27 mouse cellular contexts compared by ENCODE assay signal in genomic region chrX:140862760-140863159, GRCm38 (mm10). TPM values are rescaled to one million over a fixed set of nuclear protein-coding genes. Genes with fewer than 3 reads are reported as not detected.
"Had no signal": no experiment of that assay in that cellular context is flagged by ENCODE, and none has a peak within 500 bp of the region (broad histone marks: within the 10 kb centered on the region; RNA-seq: fewer than 3 reads in every experiment).

No protein-coding gene starts in this region.

- DNase-seq: liver, embryonic 13.5 days; liver, postnatal 0 days; lung, embryonic 14.5 days; lung, postnatal 10 days; midbrain, embryonic 14.5 days; retina, postnatal 1 day; right cerebral cortex, adult 18-20 months; right cerebral cortex, postnatal 14 days; thymus, adult 18-20 months; thymus, postnatal 14 days; thymus, postnatal 36 days had no signal

- H3K27ac ChIP-seq: liver, embryonic 13.5 days; liver, embryonic 15.5 days; macrophage; midbrain, embryonic 10.5 days; midbrain, embryonic 12.5 days; neural tube, embryonic 13.5 days; neural tube, embryonic 15.5 days had no signal

- ATAC-seq: liver, postnatal 0 days; midbrain, embryonic 16.5 days had no signal

- H3K4me1 ChIP-seq: liver, embryonic 13.5 days; liver, embryonic 15.5 days; midbrain, embryonic 10.5 days; midbrain, embryonic 12.5 days; neural tube, embryonic 13.5 days; neural tube, embryonic 15.5 days had no signal

- H3K36me3 ChIP-seq: liver, embryonic 13.5 days; liver, embryonic 15.5 days; midbrain, embryonic 10.5 days; midbrain, embryonic 12.5 days; neural tube, embryonic 13.5 days; neural tube, embryonic 15.5 days had no signal

- H3K27me3 ChIP-seq: liver, embryonic 13.5 days; liver, embryonic 15.5 days had no signal

- H3K4me2 ChIP-seq: liver, embryonic 13.5 days; liver, embryonic 15.5 days; lung, embryonic 14.5 days; midbrain, embryonic 12.5 days; neural tube, embryonic 13.5 days; neural tube, embryonic 15.5 days had no signal

- H3K4me3 ChIP-seq: liver, embryonic 13.5 days; liver, embryonic 15.5 days; midbrain, embryonic 10.5 days; midbrain, embryonic 12.5 days; myocyte; neural tube, embryonic 13.5 days; neural tube, embryonic 15.5 days had no signal

- H3K9me3 ChIP-seq: liver, embryonic 13.5 days; liver, embryonic 15.5 days; midbrain, embryonic 10.5 days; midbrain, embryonic 12.5 days; neural tube, embryonic 13.5 days; neural tube, embryonic 15.5 days had no signal

- H3K9ac ChIP-seq: liver, embryonic 13.5 days; liver, embryonic 15.5 days; liver, postnatal 0 days; lung, embryonic 14.5 days; midbrain, embryonic 12.5 days; neural tube, embryonic 13.5 days; neural tube, embryonic 15.5 days had no signal

RNA-seq across cellular contexts. Expression of gene Vsig1, which starts 44.6 kb away (rescaled TPM):
- total RNA-seq: megakaryocyte, adult 5-6 weeks; megakaryocyte-erythroid progenitor cell, adult 5-6 weeks had no signal
- polyA plus RNA-seq: liver, embryonic 13.5 days; liver, embryonic 15.5 days; liver, postnatal 0 days; macrophage; midbrain, embryonic 10.5 days; midbrain, embryonic 12.5 days; midbrain, embryonic 16.5 days; myocyte; neural tube, embryonic 11.5 days; neural tube, embryonic 13.5 days; neural tube, embryonic 15.5 days had no signal

RNA-seq across cellular contexts. Expression of gene Tex13b, which starts 49.5 kb away (rescaled TPM):
- total RNA-seq: megakaryocyte, adult 5-6 weeks; megakaryocyte-erythroid progenitor cell, adult 5-6 weeks had no signal
- polyA plus RNA-seq: liver, embryonic 13.5 days; liver, embryonic 15.5 days; liver, postnatal 0 days; lung, embryonic 14.5 days; lung, embryonic 16.5 days; macrophage; midbrain, embryonic 10.5 days; midbrain, embryonic 12.5 days; midbrain, embryonic 14.5 days; midbrain, embryonic 16.5 days; myocyte; neural tube, embryonic 11.5 days; neural tube, embryonic 13.5 days; neural tube, embryonic 15.5 days; stomach, embryonic 14.5 days; stomach, embryonic 16.5 days; thymus, postnatal 0 days; urinary bladder, adult 2 months had no signal
